Comparison of ENCODE assay signal across 10 mouse cellular contexts in the genomic region with DNA sequence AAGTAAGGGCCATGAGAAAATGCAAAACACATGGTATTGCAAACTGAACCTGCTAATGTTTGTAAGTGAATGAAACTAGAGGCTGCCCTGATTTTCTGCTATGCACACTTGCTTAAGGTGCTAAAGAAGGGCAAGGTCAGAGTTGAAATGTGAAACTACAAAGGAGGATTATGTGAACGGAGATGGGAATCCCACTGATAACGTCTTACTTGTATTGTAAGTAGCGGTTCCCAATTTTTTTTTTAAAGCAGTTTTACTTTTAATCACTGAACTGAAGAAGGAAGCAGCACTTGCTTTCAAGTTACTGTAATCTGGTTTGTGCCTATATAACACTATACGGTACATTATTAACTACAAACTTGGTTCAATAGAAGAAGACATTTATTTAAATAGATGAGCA. TPM values are rescaled to one million over a fixed set of nuclear protein-coding genes. Genes with fewer than 3 reads are reported as not detected.
DNase-seq lines count a peak whose midpoint lies in the region; ATAC-seq lines count a peak whose summit lies in the region.
"Had no signal": no experiment of that assay in that cellular context is flagged by ENCODE, and none has a peak within 500 bp of the region (broad histone marks: within the 10 kb centered on the region; RNA-seq: fewer than 3 reads in every experiment).

No protein-coding gene starts in this region.

- no peaks in the 10 kb centered on the region for H3K36me3 ChIP-seq in heart, embryonic 13.5 days
- no peaks in the 10 kb centered on the region for H3K36me3 ChIP-seq in hindbrain, embryonic 15.5 days
- H3K36me3 ChIP-seq in macrophage (ENCODE audit: inconsistent target) = no peaks in the 10 kb centered on the region

- no peak overlapping the region for H3K9ac ChIP-seq in heart, embryonic 13.5 days
- H3K9ac ChIP-seq in hindbrain, embryonic 15.5 days = 0 out of 2 replicates have a peak overlapping the region, but pooled peaks have one; percentile 13

- DNase-seq in heart, postnatal 4 days = no peak
- peak; percentile 10 for DNase-seq in MN1 (ENCODE audit: low spot score)
- DNase-seq in right cerebral cortex, postnatal 36 days (ENCODE audit: low spot score in 2 of 2) = no peak
- no peak for DNase-seq in thymus, postnatal 10 days (ENCODE audit: low spot score in 2 of 2)
- DNase-seq in right cerebral cortex, postnatal 14 days = no peak
- DNase-seq: B cell, adult 2 months; kidney, adult 18-20 months had no signal

- H3K9me3 ChIP-seq in heart, embryonic 13.5 days = no peaks in the 10 kb centered on the region
- H3K9me3 ChIP-seq in hindbrain, embryonic 15.5 days = no peaks in the 10 kb centered on the region

- H3K79me2 ChIP-seq in macrophage (ENCODE audit: inconsistent target) = peaks cover 77% of the 10 kb centered on the region

- H3K27ac ChIP-seq in heart, embryonic 13.5 days (replicated peaks) = no peak overlapping the region
- H3K27ac ChIP-seq in hindbrain, embryonic 15.5 days (replicated peaks) = no peak overlapping the region
- no peak overlapping the region for H3K27ac ChIP-seq in macrophage

- H3K4me3 ChIP-seq in heart, embryonic 13.5 days = no peak overlapping the region
- H3K4me3 ChIP-seq in hindbrain, embryonic 15.5 days = peak overlapping the region; percentile 99
- H3K4me3 ChIP-seq in macrophage (ENCODE audit: inconsistent target) = peak overlapping the region; percentile 73; the same call in 1 of the 2 replicates

- ATAC-seq in heart, embryonic 13.5 days (ENCODE audit: extremely low read depth, insufficient number of reproducible peaks, low FRiP score, low TSS enrichment) = no peak
- no peak for ATAC-seq in hindbrain, embryonic 15.5 days (ENCODE audit: low FRiP score, low read depth)

- H3K4me2 ChIP-seq in heart, embryonic 13.5 days = peak overlapping the region; percentile 100
- peak overlapping the region; percentile 97 for H3K4me2 ChIP-seq in hindbrain, embryonic 15.5 days

- peaks cover 7% of the 10 kb centered on the region; the same call in 1 of the 2 replicates for H3K27me3 ChIP-seq in heart, embryonic 13.5 days (replicated peaks)
- H3K27me3 ChIP-seq in hindbrain, embryonic 15.5 days = no peaks in the 10 kb centered on the region

- peaks cover 29% of the 10 kb centered on the region for H3K4me1 ChIP-seq in heart, embryonic 13.5 days
- peaks cover 25% of the 10 kb centered on the region for H3K4me1 ChIP-seq in hindbrain, embryonic 15.5 days (replicated peaks)

- 78% methylated on average over 4 of the region's 4 CpGs for WGBS in heart, embryonic 13.5 days
- 76% methylated on average over 4 of the region's 4 CpGs for WGBS in hindbrain, embryonic 15.5 days
- WGBS in macrophage (ENCODE audit: missing documents) = 44% methylated on average over 4 of the region's 4 CpGs

RNA-seq across cellular contexts. Expression of a gene that starts 2.1 kb away (rescaled TPM):
- polyA plus RNA-seq in heart, embryonic 13.5 days (2015; fragmentation: Nextera tagmentation; extraction: Ambion mirVana) = 2.6 and 2.7 TPM in 2 replicates
- 1 to 10 TPM; 1.9 to 2.0 TPM for total RNA-seq in heart, postnatal 4 days (2021)
- 18.2 and 19.2 TPM in 2 replicates for polyA plus RNA-seq in hindbrain, embryonic 15.5 days (2015; fragmentation: Nextera tagmentation; extraction: Ambion mirVana)
- 100 to 1,000 TPM in 6 of 26 experiments, 10 to 100 TPM in 20; 14.5 to 135 (median 64.2) TPM for total RNA-seq in macrophage (2018; cell fraction: chromatin; rRNA removed)
- total RNA-seq in macrophage (2018; cell fraction: cytosol; rRNA removed) = 100 to 1,000 TPM in 6 of 26 experiments, 10 to 100 TPM in 20; 10.2 to 171 (median 41.6) TPM
- 100 to 1,000 TPM in 18 of 26 experiments, 10 to 100 TPM in 8; 19.9 to 213 (median 131) TPM for total RNA-seq in macrophage (2018; cell fraction: nucleus; rRNA removed)
- polyA plus RNA-seq in macrophage (2018) = 4.8 to 13.0 TPM (median 11.4 TPM) in 3 replicates

RNA-seq across cellular contexts. Expression of a gene that starts 2.2 kb away (rescaled TPM):
- polyA plus RNA-seq in heart, embryonic 13.5 days (2015; fragmentation: Nextera tagmentation; extraction: Ambion mirVana) = 36.1 and 36.5 TPM in 2 replicates
- total RNA-seq in heart, postnatal 4 days (2021) = 10 to 100 TPM; 45.0 to 52.0 TPM
- 15.4 and 17.0 TPM in 2 replicates for polyA plus RNA-seq in hindbrain, embryonic 15.5 days (2015; fragmentation: Nextera tagmentation; extraction: Ambion mirVana)
- total RNA-seq in macrophage (2018; cell fraction: chromatin; rRNA removed) = 10 to 100 TPM in 19 of 26 experiments, 1 to 10 TPM in 7; 7.7 to 21.8 (median 14.4) TPM
- total RNA-seq in macrophage (2018; cell fraction: cytosol; rRNA removed) = 10 to 100 TPM in 5 of 26 experiments, 1 to 10 TPM in 21; 6.5 to 11.9 (median 7.7) TPM
- 10 to 100 TPM in 15 of 26 experiments, 1 to 10 TPM in 11; 6.0 to 20.0 (median 10.2) TPM for total RNA-seq in macrophage (2018; cell fraction: nucleus; rRNA removed)
- 5.6 to 10.3 TPM (median 8.2 TPM) in 3 replicates for polyA plus RNA-seq in macrophage (2018)
